Mouse (Mus musculus): ENCODE measurements around the gene Fance.

GRCm38 (mm10) chr17:28328366-28328928 is 15.1 kb downstream of the Fance start, which contains the start of gene Rpl10a:
- peak; percentile 84 for TF ChIP-seq CTCF (IDR thresholded peaks at IDR 0.05; ENCODE audit: low read depth)
- peak; percentile 99 for TF ChIP-seq EP300 (IDR thresholded peaks at IDR 0.05; ENCODE audit: low read depth)
